Mouse (Mus musculus) left cerebral cortex, postnatal 14 days (tissue): ENCODE data around the gene Rnf123. TPM values are rescaled to one million over a fixed set of nuclear protein-coding genes. Genes with fewer than 3 reads are reported as not detected.

Experiments
- DNase-seq, 2 experiments: peaks; one replicate each; pipeline ENCODE4 v3.0.0; 2021 to 2022; ENCODE audit warnings: low spot score in 2 of 2, mixed read lengths in 1 of 2
- intact Hi-C: fragments of 180-260 bp; cut with DNase I; formaldehyde crosslinking; loops from one replicate; pipeline ENCODE4 v1.15.1; 2025
- long read RNA-seq, 2 experiments: library from polyadenylated mRNA; stranded (forward); transcript quantifications; one replicate each; pipeline ENCODE4 v2.0.0; 2021
- total RNA-seq, 2 experiments: library from RNA; stranded (reverse); gene quantifications; 2 replicates each; pipeline ENCODE4 v1.2.3; 2021

Rnf123 gene
- total RNA-seq = 100 to 1,000 TPM in 1 of 2 experiments, 10 to 100 TPM in 1; 93.9 to 103 TPM
- long read RNA-seq, experiment 1, full-length matches to known transcripts = 33 of 78 reads
- long read RNA-seq, experiment 1, partial matches to known transcripts = 15 of 78 reads
- long read RNA-seq, experiment 1, other reads (novel, unspliced or antisense) = 30 of 78 reads
- long read RNA-seq, experiment 2, full-length matches to known transcripts = 18 of 68 reads
- long read RNA-seq, experiment 2, partial matches to known transcripts = 14 of 68 reads
- long read RNA-seq, experiment 2, other reads (novel, unspliced or antisense) = 36 of 68 reads

DNA sequence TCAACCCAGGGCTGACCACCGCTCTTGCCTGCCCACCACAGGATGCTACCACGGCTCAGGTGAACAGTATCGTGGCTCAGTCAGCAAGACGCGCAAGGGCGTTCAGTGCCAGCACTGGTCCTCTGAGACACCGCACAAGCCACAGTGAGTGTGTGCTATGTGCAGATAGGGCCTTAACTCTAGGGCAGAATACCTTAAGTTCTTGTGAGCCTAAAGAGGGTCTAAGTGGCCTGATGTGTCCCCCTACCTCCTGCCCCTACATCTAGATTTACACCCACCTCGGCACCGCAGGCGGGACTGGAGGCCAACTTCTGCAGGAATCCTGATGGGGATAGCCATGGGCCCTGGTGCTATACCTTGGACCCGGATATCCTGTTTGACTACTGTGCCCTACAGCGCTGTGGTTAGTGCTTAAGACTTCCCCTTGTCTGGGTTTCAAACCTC, at the start of gene Rnf123:
Gene Rnf123, minus strand, starts transcription at position 359 of the 444 bp plus-strand sequence.
- no peak for DNase-seq
- intact Hi-C loops = no loop called here

- intact Hi-C loops = no loop called here
These were observed 49.2 kb upstream of the Rnf123 start for GRCm38 (mm10) chr9:108132373-108132772.

DNA sequence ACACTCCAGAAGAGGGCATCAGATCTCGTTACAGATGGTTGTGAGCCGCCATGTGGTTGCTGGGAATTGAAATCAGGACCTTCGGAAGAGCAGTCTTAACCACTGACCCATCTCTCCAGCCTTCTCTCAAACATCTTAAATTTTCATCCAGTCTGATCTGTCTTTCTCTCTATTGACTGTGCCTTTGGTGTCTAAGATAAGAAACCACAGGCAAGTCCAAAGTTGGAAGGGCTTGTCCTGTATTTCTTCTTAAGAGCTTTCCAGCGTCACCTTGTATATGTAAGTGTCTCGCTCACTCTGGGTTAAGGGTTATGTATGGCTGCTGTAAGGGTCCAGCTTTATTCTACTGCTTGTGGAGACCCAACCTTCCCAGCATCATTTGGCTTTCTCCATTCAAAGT, 48.4 kb upstream of the Rnf123 start:
- no peak for DNase-seq
- intact Hi-C loops = no loop called here

More at GRCm38 (mm10) chr9:108132373-108132772, 49.2 kb upstream of the Rnf123 start:
- DNase-seq = no peak

DNA sequence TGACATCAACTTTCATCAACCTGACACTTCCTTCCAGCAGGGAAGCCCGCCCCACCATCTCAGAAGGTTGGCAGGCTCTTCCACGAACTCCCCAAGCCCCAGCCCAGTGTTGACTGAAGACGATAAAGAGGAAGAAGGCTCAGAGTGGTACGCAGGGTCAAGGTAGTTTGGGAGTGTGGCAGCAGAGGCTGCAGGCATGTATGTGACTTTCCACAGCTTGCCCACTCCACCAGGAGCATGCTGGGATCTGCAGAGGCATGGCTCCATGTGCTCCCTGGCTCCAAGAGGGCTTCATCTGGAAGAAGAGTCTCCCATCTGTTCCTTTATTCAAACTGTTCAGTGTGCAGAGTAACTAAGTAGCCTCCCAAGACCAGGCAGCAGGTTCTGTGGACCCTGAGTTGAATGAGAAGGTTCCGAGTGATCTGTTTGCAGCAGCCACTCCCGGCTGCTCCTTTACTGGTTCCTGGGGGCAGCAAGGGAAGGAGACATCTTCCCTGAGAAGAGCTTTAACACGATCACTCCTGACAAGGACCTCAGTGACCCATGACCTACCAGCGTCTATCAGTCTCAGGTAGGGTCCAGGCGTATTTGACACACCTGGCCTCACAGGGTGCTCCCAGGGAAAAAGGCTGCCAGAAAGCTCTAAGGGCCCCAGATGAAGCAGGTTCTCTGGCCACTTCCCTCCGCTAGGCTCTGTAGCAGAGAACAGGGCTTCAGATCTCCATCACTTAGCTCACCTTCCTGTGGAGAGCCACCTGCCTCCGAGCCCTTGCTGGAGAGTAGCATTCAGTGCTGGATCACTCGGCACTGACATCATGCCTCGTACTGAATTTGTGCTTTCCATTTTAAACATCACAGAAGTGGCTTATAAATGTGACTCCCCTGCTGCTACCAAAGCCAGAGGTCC, 46.1 kb upstream of the Rnf123 start:
- intact Hi-C loops = no loop called here
- no peak for DNase-seq

- DNase-seq = peak; percentile 57 to 74
- intact Hi-C loops = no loop called here
These were observed 45.1 kb upstream of the Rnf123 start for GRCm38 (mm10) chr9:108128248-108128647.

DNA sequence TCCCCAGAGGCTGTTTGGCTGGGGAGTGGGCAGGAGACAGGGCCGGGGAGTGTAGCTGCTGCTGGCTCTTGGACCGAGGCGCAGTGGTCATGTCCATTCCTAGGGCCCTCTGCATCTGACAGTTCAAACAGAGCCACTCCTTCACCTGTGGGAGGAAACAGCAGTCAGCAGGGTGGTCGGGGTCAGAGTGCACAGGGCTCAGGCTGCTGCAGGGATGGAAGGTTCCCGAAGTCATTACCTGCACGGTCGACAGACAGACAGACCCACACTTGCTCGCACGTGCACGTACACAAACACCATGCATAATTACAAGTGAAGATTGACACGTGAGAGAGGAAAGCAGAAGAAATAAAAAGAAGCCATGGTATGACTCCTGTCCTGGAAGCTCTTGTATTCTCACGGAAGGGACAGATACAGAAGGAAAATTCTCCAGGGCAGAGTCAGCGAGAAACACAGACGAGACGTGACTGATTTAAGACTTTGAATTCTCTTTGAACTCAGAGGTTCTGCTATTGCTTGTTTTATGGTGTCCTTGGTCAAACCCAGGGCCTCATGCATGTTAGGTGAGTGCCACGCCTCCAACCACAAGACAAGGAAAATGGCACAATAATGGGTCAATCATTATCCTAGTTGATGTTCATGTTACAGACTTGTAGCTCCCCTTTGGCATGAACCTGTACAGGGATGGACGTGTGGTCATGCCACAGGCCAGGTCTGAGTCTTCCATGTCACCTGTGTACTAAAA, 43.5 kb upstream of the Rnf123 start:
- DNase-seq = no peak
- intact Hi-C loops = no loop called here

- intact Hi-C loops = no loop called here
- no peak for DNase-seq
These were observed 42.6 kb upstream of the Rnf123 start for GRCm38 (mm10) chr9:108125731-108126130.

DNA sequence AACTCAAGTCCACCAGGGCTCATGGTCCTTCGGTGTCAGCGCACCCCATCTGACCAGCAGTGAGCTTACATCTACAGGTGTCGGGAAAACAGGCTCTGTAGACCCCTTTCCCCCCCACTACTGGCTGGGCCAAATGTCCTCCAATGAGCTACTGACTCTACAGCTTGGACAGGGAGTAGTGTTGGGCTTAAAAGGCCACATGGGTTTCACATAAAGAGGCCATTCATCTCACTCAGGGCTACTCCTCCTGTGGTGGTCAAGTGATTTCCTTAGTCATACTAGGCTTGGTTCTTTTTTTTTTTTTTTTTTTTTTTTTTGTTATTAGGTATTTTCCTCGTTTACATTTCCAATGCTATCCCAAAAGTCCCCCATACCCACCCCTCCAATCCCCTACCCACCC, 40.8 kb upstream of the Rnf123 start:
- DNase-seq = no peak
- intact Hi-C loops = no loop called here

GRCm38 (mm10) chr9:108121170-108121969, 38.2 kb upstream of the Rnf123 start:
- no peak for DNase-seq
- intact Hi-C loops = no loop called here

GRCm38 (mm10) chr9:108120671-108121070, 37.5 kb upstream of the Rnf123 start:
- intact Hi-C loops = no loop called here
- DNase-seq = no peak

- no peak for DNase-seq
- intact Hi-C loops = no loop called here
These were observed 36.8 kb upstream of the Rnf123 start for GRCm38 (mm10) chr9:108119891-108120411.

GRCm38 (mm10) chr9:108117143-108117542, 34.0 kb upstream of the Rnf123 start:
- intact Hi-C loops = no loop called here
- DNase-seq = no peak

GRCm38 (mm10) chr9:108115290-108116077, 32.3 kb upstream of the Rnf123 start:
- DNase-seq = peak in 1 of 2 experiments; percentile 48
- intact Hi-C loops = no loop called here

- intact Hi-C loops = no loop called here
- DNase-seq = no peak
These were observed 29.7 kb upstream of the Rnf123 start for GRCm38 (mm10) chr9:108112719-108113340.

GRCm38 (mm10) chr9:108111593-108112121, 28.5 kb upstream of the Rnf123 start:
- intact Hi-C loops = no loop called here
- DNase-seq = no peak

DNA sequence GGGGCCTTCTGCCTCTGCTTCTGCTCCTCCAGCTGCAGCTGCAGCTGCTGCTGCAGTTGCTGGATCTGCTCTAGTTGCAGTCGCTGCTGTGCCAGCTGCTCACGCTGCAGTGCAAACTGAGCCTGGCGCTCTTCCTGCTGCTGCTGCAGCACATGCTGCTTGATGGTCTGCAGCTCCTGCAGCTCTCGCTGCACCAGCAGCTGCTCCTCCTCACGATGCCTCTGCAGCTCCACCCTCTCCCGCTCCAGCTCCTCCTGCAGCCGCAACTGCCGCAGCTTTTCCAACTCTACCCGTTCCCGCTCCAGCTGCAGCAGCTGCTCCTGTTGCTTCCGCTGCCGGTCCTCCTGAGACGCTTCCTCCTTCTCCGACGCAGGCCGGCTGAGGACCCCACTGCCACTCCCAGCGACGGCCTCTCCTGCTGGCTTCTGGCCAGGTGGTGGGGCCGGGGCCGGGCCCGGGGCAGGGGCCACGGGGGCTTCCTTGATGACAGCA, 28.0 kb upstream of the Rnf123 start:
- intact Hi-C loops = no loop called here
- no peak for DNase-seq

GRCm38 (mm10) chr9:108110160-108110559, 27.0 kb upstream of the Rnf123 start:
- intact Hi-C loops = no loop called here
- no peak for DNase-seq
